Mouse (Mus musculus) hindbrain, embryonic 15.5 days (tissue): ENCODE data around the gene Slc6a21. TPM values are rescaled to one million over a fixed set of nuclear protein-coding genes. Genes with fewer than 3 reads are reported as not detected.
A peak's percentile ranks its signal among the peaks of the same experiment; 100 is the strongest.
"Not testable (repeated sequence)": the region's sequence is repeated elsewhere in the genome, so short reads cannot be mapped to it uniquely, and the experiment has no call there.

Experiments used
- ATAC-seq: fragments of 200-750 bp; cut with Nextera tagmentation; 2 replicates; pipeline ENCODE4 v1.8.0; 2017; ENCODE audit warnings: low read depth, moderate number of reproducible peaks, moderate TSS enrichment; ENCODE audit not compliant: low FRiP score
- H3K27ac ChIP-seq: fragments of 300-500 bp; sonication (generic); replicated peaks from 2 replicates; pipeline ENCODE4 v1.5.1; 2015; ENCODE audit warnings: mild to moderate bottlenecking, inconsistent platforms
- H3K27me3 ChIP-seq: fragments of 300-500 bp; sonication (generic); 2 replicates; pipeline ENCODE4 v1.6.1; 2015; ENCODE audit warnings: control low read depth, inconsistent platforms
- H3K36me3 ChIP-seq: fragments of 300-500 bp; sonication (generic); 2 replicates; pipeline ENCODE4 v1.6.1; 2015; ENCODE audit warnings: control low read depth, inconsistent platforms
- H3K4me1 ChIP-seq: fragments of 300-500 bp; sonication (generic); replicated peaks from 2 replicates; pipeline ENCODE4 v1.6.1; 2015; ENCODE audit warnings: control low read depth, inconsistent platforms
- H3K4me2 ChIP-seq: fragments of 300-500 bp; sonication (generic); 2 replicates; pipeline ENCODE4 v1.6.1; 2015; ENCODE audit warnings: moderate library complexity, mild to moderate bottlenecking, inconsistent platforms
- H3K4me3 ChIP-seq: fragments of 300-500 bp; sonication (generic); 2 replicates; pipeline ENCODE4 v1.5.1; 2015; ENCODE audit warnings: mild to moderate bottlenecking, inconsistent platforms
- H3K9ac ChIP-seq: fragments of 300-500 bp; sonication (generic); 2 replicates; pipeline ENCODE4 v1.6.1; 2015; ENCODE audit warnings: inconsistent platforms
- H3K9me3 ChIP-seq: fragments of 300-500 bp; sonication (generic); 2 replicates; pipeline ENCODE4 v1.6.1; 2016; ENCODE audit warnings: control low read depth, inconsistent platforms
- WGBS: fragments of 180-500 bp; shearing (Covaris S2); methylation state at CpG from one replicate; pipeline ENCODE4 v1.1.7; 2015; 5-methylcytosine and 5-hydroxymethylcytosine counted together
- polyA plus RNA-seq: library from polyadenylated mRNA; unstranded; fragments of >200 nt; fragmentation: Nextera tagmentation; extraction: Ambion mirVana; gene quantifications from 2 replicates; pipeline ENCODE4 v1.2.1, GENCODE M21; 2015

Gene Slc6a21
- polyA plus RNA-seq, 1 experiment from 2014 or later = not detected

DNA sequence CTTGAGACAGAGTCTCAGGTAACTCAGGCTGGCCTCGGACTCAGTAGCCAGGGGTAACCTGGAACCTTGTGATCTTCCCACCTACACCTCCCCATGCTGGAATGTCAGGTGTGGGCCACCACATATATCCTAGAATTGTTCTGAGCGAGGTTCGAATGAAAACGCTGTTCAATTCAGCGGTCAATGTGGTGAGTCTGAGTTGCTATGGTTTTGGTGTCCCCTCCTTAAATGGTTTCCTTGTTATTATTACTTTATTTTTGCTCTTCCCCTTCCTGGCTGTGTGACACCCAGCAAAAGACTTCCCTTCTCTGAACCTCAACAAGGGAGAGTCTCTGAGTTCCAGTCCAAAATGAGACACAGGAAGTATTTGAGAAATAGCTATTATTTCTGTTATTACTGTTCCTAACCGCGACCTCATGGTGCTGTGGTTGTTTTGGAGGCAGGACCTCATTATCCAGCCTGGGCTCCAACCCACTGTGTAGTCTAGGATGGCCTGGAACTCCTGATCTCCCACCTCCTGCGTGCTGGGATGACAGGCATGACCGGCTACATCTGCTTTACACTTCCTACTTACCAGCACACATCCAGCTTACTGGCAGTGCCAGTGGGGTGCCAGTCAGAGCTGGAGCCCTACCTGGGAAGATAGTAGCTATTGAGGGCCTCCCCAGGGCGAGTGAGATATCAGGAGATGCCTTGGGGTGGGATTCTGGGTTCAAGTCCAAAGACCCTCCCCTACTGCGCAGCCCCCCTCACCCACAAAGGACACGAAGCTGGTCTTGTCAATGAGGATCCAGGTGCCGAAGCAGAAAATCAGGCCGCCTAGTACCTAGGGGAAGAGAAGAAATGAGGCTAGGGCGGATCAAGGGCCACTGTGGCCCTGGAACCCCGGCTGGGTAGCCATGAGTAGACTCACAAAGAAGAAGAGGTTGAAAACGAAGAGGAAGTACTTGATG lies 39.3 kb upstream of the Slc6a21 start:
- WGBS = 78% methylated on average over 17 of the region's 17 CpGs

GRCm38 (mm10) chr7:45238723-45239496 lies 38.4 kb upstream of the Slc6a21 start, which contains the start of gene Cd37:
Gene Cd37 (minus strand): TSS chr7:45239115.
- Histone ChIP-seq H3K36me3 (no peaks in the 10 kb centered on the region), H3K9ac (no peak within 1 kb of the TSS), H3K9me3 (no peaks in the 10 kb centered on the region), H3K27me3 (peaks cover 27% of the 10 kb centered on the region), H3K4me3 (no peak within 1 kb of the TSS), H3K27ac (no peak within 1 kb of the TSS), H3K4me1 (peaks cover 27% of the 10 kb centered on the region), H3K4me2 (no peak within 1 kb of the TSS)
- WGBS = 41% methylated on average over 20 of the region's 20 CpGs
- ATAC-seq = no peak

More for the DNA sequence above, 39.3 kb upstream of the Slc6a21 start:
- Histone ChIP-seq H3K4me2 (no peak overlapping the region), H3K36me3 (no peaks in the 10 kb centered on the region), H3K9me3 (no peaks in the 10 kb centered on the region), H3K9ac (no peak overlapping the region), H3K27ac (no peak overlapping the region), H3K4me3 (no peak overlapping the region), H3K4me1 (peaks cover 30% of the 10 kb centered on the region), H3K27me3 (peaks cover 27% of the 10 kb centered on the region)
- ATAC-seq = no peak

GRCm38 (mm10) chr7:45240109-45240508 lies 37.2 kb upstream of the Slc6a21 start:
- Histone ChIP-seq H3K9ac (no peak overlapping the region), H3K27me3 (peaks cover 17% of the 10 kb centered on the region; the same call in 1 of the 2 replicates), H3K4me1 (peaks cover 15% of the 10 kb centered on the region), H3K9me3 (no peaks in the 10 kb centered on the region), H3K36me3 (no peaks in the 10 kb centered on the region), H3K4me3 (no peak overlapping the region), H3K4me2 (peak overlapping the region; percentile 61; the same call in 1 of the 2 replicates), H3K27ac (no peak overlapping the region)
- no peak for ATAC-seq
- WGBS = 75% methylated on average over 7 of the region's 7 CpGs

DNA sequence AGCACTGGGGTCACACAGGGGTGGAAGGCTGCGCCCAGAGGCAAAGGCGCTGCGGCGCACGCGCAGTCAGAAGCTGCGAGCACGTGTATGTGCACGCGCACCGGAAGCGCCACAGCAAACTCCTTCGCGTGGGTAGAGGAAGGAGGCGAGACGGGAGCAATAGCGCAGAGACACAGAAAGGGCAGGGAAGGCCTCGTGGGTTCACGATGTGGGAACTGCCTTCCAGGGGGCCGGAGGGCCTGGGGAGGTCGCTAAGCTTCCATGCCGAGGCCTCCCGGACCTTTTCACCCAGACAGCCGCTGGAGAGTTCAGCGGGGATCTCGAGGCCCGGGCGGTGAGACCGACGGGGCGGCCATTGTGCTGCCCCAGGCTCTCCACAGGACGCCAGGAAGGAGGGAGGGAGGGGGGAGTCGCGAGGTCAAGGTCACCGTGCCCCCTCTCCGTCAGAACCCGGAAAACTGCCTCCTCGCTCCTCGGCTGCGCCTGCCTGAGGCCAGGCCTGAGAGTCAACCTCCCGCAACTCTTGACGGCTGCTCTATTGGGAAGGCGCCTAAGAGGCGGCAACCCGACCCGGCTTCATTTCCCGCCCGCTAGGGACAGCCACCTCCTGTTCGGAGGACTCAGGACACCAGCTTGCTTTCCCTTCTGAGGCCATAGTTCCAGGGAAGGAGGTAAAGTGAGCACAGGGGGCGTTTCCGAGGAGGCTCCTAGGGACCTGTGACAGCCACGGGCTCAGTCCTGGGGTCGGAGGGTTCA lies 36.5 kb upstream of the Slc6a21 start, which contains the start of gene Slc6a16:
Gene Slc6a16, plus strand, starts transcription at position 453 of the 756 bp plus-strand sequence.
- 10% methylated on average over 51 of the region's 53 CpGs for WGBS
- Histone ChIP-seq H3K4me2 (peak within 1 kb of the TSS; percentile 61), H3K9ac (no peak within 1 kb of the TSS), H3K9me3 (no peaks in the 10 kb centered on the region), H3K4me1 (peaks cover 10% of the 10 kb centered on the region), H3K27me3 (peaks cover 12% of the 10 kb centered on the region; the same call in 1 of the 2 replicates), H3K36me3 (no peaks in the 10 kb centered on the region), H3K27ac (no peak within 1 kb of the TSS), H3K4me3 (peak within 1 kb of the TSS; percentile 36)
- peak; percentile 65; the same call in 1 of the 2 replicates for ATAC-seq

- H3K9me3 ChIP-seq = no peaks in the 10 kb centered on the region
- H3K27me3 ChIP-seq = peaks cover 9% of the 10 kb centered on the region; the same call in 1 of the 2 replicates
- peak overlapping the region; percentile 61 for H3K4me2 ChIP-seq
- H3K4me3 ChIP-seq = peak overlapping the region; percentile 36
- H3K9ac ChIP-seq = no peak overlapping the region
- H3K36me3 ChIP-seq = no peaks in the 10 kb centered on the region
- peaks cover 10% of the 10 kb centered on the region for H3K4me1 ChIP-seq
- 76% methylated on average over 6 of the region's 6 CpGs for WGBS
- ATAC-seq = no peak
- H3K27ac ChIP-seq = no peak overlapping the region
Observed at GRCm38 (mm10) chr7:45241389-45241749, 35.9 kb upstream of the Slc6a21 start.

DNA sequence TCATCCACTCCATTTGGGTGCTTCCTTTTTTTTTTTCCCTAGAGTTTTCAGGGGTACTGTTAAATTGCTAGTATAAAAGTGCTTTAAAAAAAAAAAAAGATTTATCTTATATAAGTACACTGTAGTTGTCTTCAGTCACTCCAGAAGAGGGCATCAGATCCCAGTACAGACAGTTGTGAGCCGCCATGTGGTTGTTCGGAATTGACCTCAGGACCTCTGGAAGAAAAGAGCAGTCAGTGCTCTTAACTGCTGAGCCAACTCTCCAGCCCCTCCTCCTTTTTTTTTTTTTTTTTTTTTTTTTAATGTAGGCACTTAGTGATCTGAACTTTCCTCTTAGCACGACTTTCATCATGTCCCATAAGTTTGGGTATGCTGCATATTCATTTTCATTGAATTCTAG lies 29.6 kb upstream of the Slc6a21 start:
- no peaks in the 10 kb centered on the region for H3K27me3 ChIP-seq
- H3K4me3 ChIP-seq = no peak overlapping the region
- 38% methylated on average over 3 of the region's 3 CpGs for WGBS
- no peak overlapping the region for H3K4me2 ChIP-seq
- no peak overlapping the region for H3K27ac ChIP-seq
- no peaks in the 10 kb centered on the region for H3K36me3 ChIP-seq
- no peak overlapping the region for H3K9ac ChIP-seq
- H3K4me1 ChIP-seq = no peaks in the 10 kb centered on the region
- no peak for ATAC-seq
- H3K9me3 ChIP-seq = no peaks in the 10 kb centered on the region

DNA sequence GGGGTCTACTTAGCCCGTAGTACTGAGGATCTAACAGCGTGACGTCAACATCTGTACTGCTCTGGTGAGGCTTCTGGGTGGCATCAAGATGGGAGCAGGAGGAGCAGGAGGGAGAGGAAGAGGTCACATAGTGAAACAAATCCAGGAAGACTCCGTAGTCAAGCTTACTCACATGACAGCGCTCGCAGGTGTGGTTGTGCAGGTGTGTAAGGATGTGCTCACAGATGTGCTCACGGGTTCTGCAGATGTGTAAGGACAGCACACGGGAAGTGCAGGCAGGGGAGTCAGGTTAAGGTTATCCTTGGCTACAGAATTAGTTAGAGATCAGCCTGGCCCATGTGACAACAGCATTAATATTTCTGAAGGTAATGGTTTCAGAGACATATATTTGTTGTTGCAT lies 23.5 kb upstream of the Slc6a21 start:
- Histone ChIP-seq H3K4me3 (no peak overlapping the region), H3K9ac (no peak overlapping the region), H3K27ac (no peak overlapping the region), H3K27me3 (no peaks in the 10 kb centered on the region), H3K9me3 (no peaks in the 10 kb centered on the region), H3K4me2 (no peak overlapping the region), H3K36me3 (no peaks in the 10 kb centered on the region), H3K4me1 (no peaks in the 10 kb centered on the region)
- 91% methylated on average over 8 of the region's 8 CpGs for WGBS
- no peak for ATAC-seq

DNA sequence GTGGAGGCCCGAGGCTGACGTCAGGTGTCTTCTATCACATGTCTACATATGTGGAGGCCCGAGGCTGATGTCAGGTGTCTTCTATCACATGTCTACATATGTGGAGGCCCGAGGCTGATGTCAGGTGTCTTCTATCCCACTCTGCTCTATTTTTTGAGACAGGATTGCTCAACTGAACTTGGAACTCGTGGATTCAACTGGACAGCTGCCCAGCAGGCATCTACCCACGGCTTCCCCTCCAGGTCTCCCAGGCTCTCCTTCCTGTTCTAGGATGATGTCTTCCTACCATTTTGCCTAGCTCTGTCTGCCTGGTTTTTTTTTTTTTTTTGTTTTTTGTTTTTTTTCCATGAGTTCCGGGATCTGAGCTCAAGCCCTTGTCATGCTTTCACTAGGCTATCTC lies 21.5 kb upstream of the Slc6a21 start:
- not testable (repeated sequence) for H3K36me3 ChIP-seq, H3K27me3 ChIP-seq, ATAC-seq, H3K4me2 ChIP-seq, H3K4me1 ChIP-seq, H3K4me3 ChIP-seq, H3K27ac ChIP-seq, H3K9ac ChIP-seq, H3K9me3 ChIP-seq
- WGBS = 83% methylated on average over 5 of the region's 7 CpGs

- Histone ChIP-seq H3K4me2 (no peak overlapping the region), H3K36me3 (no peaks in the 10 kb centered on the region), H3K27me3 (no peaks in the 10 kb centered on the region), H3K9me3 (no peaks in the 10 kb centered on the region), H3K4me1 (no peaks in the 10 kb centered on the region), H3K27ac (no peak overlapping the region), H3K9ac (no peak overlapping the region), H3K4me3 (no peak overlapping the region)
- WGBS = 61% methylated on average over 11 of the region's 11 CpGs
- ATAC-seq = no peak
Observed at GRCm38 (mm10) chr7:45257063-45257840, 20.1 kb upstream of the Slc6a21 start.

- Histone ChIP-seq H3K4me1 (no peaks in the 10 kb centered on the region), H3K36me3 (no peaks in the 10 kb centered on the region), H3K4me3 (no peak overlapping the region), H3K9me3 (no peaks in the 10 kb centered on the region), H3K4me2 (no peak overlapping the region), H3K27me3 (no peaks in the 10 kb centered on the region), H3K27ac (no peak overlapping the region), H3K9ac (no peak overlapping the region)
- ATAC-seq = no peak
- WGBS = 84% methylated on average over 8 of the region's 8 CpGs
Observed at GRCm38 (mm10) chr7:45259281-45259680, 18.0 kb upstream of the Slc6a21 start.

DNA sequence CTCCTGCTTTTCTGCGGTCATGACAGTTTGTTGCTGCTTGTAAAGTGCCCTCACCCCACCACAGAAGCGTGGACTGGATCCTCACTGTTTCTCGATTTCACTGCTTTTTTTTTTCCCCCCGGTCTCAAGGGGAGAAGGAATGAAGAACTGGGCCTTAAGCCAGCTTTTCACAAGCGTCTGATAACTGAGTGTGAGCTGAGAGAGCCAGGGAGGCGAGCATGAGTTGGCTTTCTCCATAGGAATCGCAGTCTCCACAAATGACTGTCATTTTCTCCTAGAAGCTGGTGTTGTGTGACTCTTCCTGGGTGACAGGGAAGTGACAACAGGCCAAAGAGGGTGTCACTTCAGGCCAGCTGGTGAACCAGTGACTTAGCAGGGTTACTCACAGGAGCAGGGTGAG lies 15.0 kb upstream of the Slc6a21 start:
- Histone ChIP-seq H3K4me1 (no peaks in the 10 kb centered on the region), H3K27ac (no peak overlapping the region), H3K9me3 (no peaks in the 10 kb centered on the region), H3K9ac (no peak overlapping the region), H3K4me3 (no peak overlapping the region), H3K27me3 (0 out of 2 replicates have a peak, but pooled peaks cover 2% of the 10 kb centered on the region), H3K36me3 (no peaks in the 10 kb centered on the region), H3K4me2 (no peak overlapping the region)
- 57% methylated on average over 7 of the region's 7 CpGs for WGBS
- no peak for ATAC-seq
